In genomic region chr11:77752525-77752924, GRCm38 (mm10) we compare ENCODE assay signal across 31 mouse cellular contexts. TPM values are rescaled to one million over a fixed set of nuclear protein-coding genes. Genes with fewer than 3 reads are reported as not detected.
DNase-seq lines count a peak whose midpoint lies in the region; ATAC-seq and TF ChIP-seq lines count a peak whose summit lies in the region.
"Had no signal": no experiment of that assay in that cellular context is flagged by ENCODE, and none has a peak within 500 bp of the region (broad histone marks: within the 10 kb centered on the region; RNA-seq: fewer than 3 reads in every experiment).

No protein-coding gene starts in this region.

- DNase-seq in adrenal gland, postnatal 14 days, result peak; percentile 17
- DNase-seq in adrenal gland, adult 8-10 months, result no peak
- DNase-seq in c-Kit-positive CD71-positive TER-119-positive erythroid progenitor cells, embryonic 14.5 days (ENCODE audit: low spot score), result peak; percentile 77
- no peak for DNase-seq in liver, embryonic 11.5 days (ENCODE audit: low spot score)
- DNase-seq in liver, postnatal 0 days, result no peak
- no peak for DNase-seq in cerebellum, postnatal 36 days
- no peak for DNase-seq in spleen, adult 12 weeks (ENCODE audit: low spot score)
- no peak for DNase-seq in thymus, postnatal 25 days
- DNase-seq: cerebellum, adult 8-10 months; forebrain, postnatal 0 days; gastrocnemius, postnatal 14 days; heart, adult 18-20 months; heart, postnatal 10 days; kidney, adult 11 months; kidney, postnatal 36 days; left cerebral cortex, postnatal 4 days; thymus, adult 18-20 months; thymus, postnatal 4 days had no signal

- no peaks in the 10 kb centered on the region for H3K36me3 ChIP-seq in liver, embryonic 11.5 days (ENCODE audit: control insufficient read depth, insufficient read depth, low read length)
- no peaks in the 10 kb centered on the region for H3K36me3 ChIP-seq in liver, postnatal 0 days (replicated peaks; ENCODE audit: insufficient read depth, low read length)
- H3K36me3 ChIP-seq: forebrain, embryonic 10.5 days; heart, embryonic 12.5 days; hindbrain, embryonic 10.5 days; kidney, embryonic 15.5 days; midbrain, embryonic 12.5 days had no signal

- no peaks in the 10 kb centered on the region for H3K9me3 ChIP-seq in liver, embryonic 11.5 days (ENCODE audit: control insufficient read depth, low read length)
- H3K9me3 ChIP-seq in liver, postnatal 0 days (ENCODE audit: low read length), result no peaks in the 10 kb centered on the region
- H3K9me3 ChIP-seq: forebrain, embryonic 10.5 days; heart, embryonic 12.5 days; hindbrain, embryonic 10.5 days; kidney, embryonic 15.5 days; midbrain, embryonic 12.5 days had no signal

- H3K27me3 ChIP-seq in liver, embryonic 11.5 days (replicated peaks; ENCODE audit: control insufficient read depth, insufficient read depth, low read length), result no peaks in the 10 kb centered on the region
- no peaks in the 10 kb centered on the region for H3K27me3 ChIP-seq in liver, postnatal 0 days (ENCODE audit: insufficient read depth, low read length)
- H3K27me3 ChIP-seq: heart, embryonic 12.5 days; kidney, embryonic 15.5 days; midbrain, embryonic 12.5 days had no signal

- ATAC-seq in liver, embryonic 11.5 days (replicated peaks; ENCODE audit: low FRiP score), result peak; percentile 68; the same call in 1 of the 2 replicates
- ATAC-seq in liver, postnatal 0 days, result no peak
- ATAC-seq: CD4-positive, CD25-positive, alpha-beta regulatory T cell, adult 4 months; forebrain, postnatal 0 days; hindbrain, embryonic 16.5 days; lung, postnatal 0 days had no signal

- no peak overlapping the region for H3K4me3 ChIP-seq in liver, embryonic 11.5 days (ENCODE audit: low read depth, low read length)
- no peak overlapping the region for H3K4me3 ChIP-seq in liver, postnatal 0 days (ENCODE audit: low read depth, low read length)
- H3K4me3 ChIP-seq: forebrain, embryonic 10.5 days; heart, embryonic 12.5 days; hindbrain, embryonic 10.5 days; kidney, embryonic 15.5 days; left cerebral cortex, adult 2 months; midbrain, embryonic 12.5 days had no signal

- H3K4me2 ChIP-seq in liver, embryonic 11.5 days, result peak overlapping the region; percentile 36
- peak overlapping the region; percentile 35 for H3K4me2 ChIP-seq in liver, postnatal 0 days (ENCODE audit: low read depth, low read length)
- H3K4me2 ChIP-seq: heart, embryonic 12.5 days; kidney, embryonic 15.5 days; midbrain, embryonic 12.5 days had no signal

- H3K4me1 ChIP-seq in liver, embryonic 11.5 days (replicated peaks; ENCODE audit: control insufficient read depth, insufficient read depth, low read length), result peaks cover 16% of the 10 kb centered on the region
- H3K4me1 ChIP-seq in liver, postnatal 0 days (ENCODE audit: insufficient read depth), result peaks cover 14% of the 10 kb centered on the region
- H3K4me1 ChIP-seq: forebrain, embryonic 10.5 days; heart, embryonic 12.5 days; hindbrain, embryonic 10.5 days; kidney, embryonic 15.5 days; midbrain, embryonic 12.5 days had no signal

- no peak overlapping the region for H3K9ac ChIP-seq in liver, embryonic 11.5 days (ENCODE audit: low read depth, low read length)
- no peak overlapping the region for H3K9ac ChIP-seq in liver, postnatal 0 days (replicated peaks)
- H3K9ac ChIP-seq: forebrain, postnatal 0 days; heart, embryonic 12.5 days; kidney, embryonic 15.5 days; midbrain, embryonic 12.5 days had no signal

- TF ChIP-seq EP300 in liver, postnatal 0 days (IDR thresholded peaks at IDR 0.05; ENCODE audit: low read depth), result no peak

- no peak for TF ChIP-seq CTCF in liver, postnatal 0 days (IDR thresholded peaks at IDR 0.05; ENCODE audit: low read depth)

- whole genome bisulfite sequencing in liver, embryonic 11.5 days, result 55% methylated on average over 5 of the region's 5 CpGs
- WGBS in liver, postnatal 0 days (ENCODE audit: insufficient replicate concordance), result 56% methylated on average over 5 of the region's 5 CpGs

- H3K27ac ChIP-seq in liver, embryonic 11.5 days (ENCODE audit: low read depth, low read length), result peak overlapping the region; percentile 46; the same call in 1 of the 2 replicates
- H3K27ac ChIP-seq in liver, postnatal 0 days (ENCODE audit: low read depth), result no peak overlapping the region; the same call in 1 of the 2 replicates
- H3K27ac ChIP-seq: forebrain, embryonic 10.5 days; hindbrain, embryonic 10.5 days; kidney, embryonic 15.5 days; left cerebral cortex, adult 2 months; midbrain, embryonic 12.5 days had no signal

RNA-seq across cellular contexts. Expression of gene Myo18a, which starts 10.5 kb away (rescaled TPM):
- total RNA-seq in adrenal gland, postnatal 14 days (2021), result 57.6 and 62.5 TPM in 2 replicates
- 100 to 1,000 TPM in 2 of 4 experiments, 10 to 100 TPM in 2; 61.9 to 158 (median 94.7) TPM for total RNA-seq in adrenal gland, adult 8-10 months (2022)
- polyA plus RNA-seq in liver, embryonic 11.5 days (2014; fragmentation: Nextera tagmentation; extraction: Ambion mirVana), result 37.1 and 38.3 TPM in 2 replicates
- 10.4 and 10.5 TPM in 2 replicates for polyA plus RNA-seq in liver, postnatal 0 days (2015; fragmentation: Nextera tagmentation; extraction: Ambion mirVana)

RNA-seq across cellular contexts. Expression of gene Cryba1, which starts 27.4 kb away (rescaled TPM):
- not detected in 2 replicates for total RNA-seq in adrenal gland, postnatal 14 days (2021)
- total RNA-seq in adrenal gland, adult 8-10 months (2022), result not detected
- polyA plus RNA-seq in liver, embryonic 11.5 days (2014; fragmentation: Nextera tagmentation; extraction: Ambion mirVana), result not detected in 2 replicates
- not detected in 2 replicates for polyA plus RNA-seq in liver, postnatal 0 days (2015; fragmentation: Nextera tagmentation; extraction: Ambion mirVana)
- total RNA-seq: gastrocnemius, postnatal 14 days; heart, adult 18-20 months; heart, postnatal 10 days; left cerebral cortex, adult 2 months; liver, adult 2 months; neutrophil, adult 5-6 weeks had no signal
- polyA plus RNA-seq: CD4-positive, CD25-positive, alpha-beta regulatory T cell, adult 4 months; embryonic facial prominence, embryonic 14.5 days; heart, embryonic 12.5 days; kidney, embryonic 15.5 days; liver, adult 2 months; lung, postnatal 0 days; spleen, adult 2 months had no signal

RNA-seq across cellular contexts. Expression of gene Gm10277, which starts 35.0 kb away (rescaled TPM):
- total RNA-seq in adrenal gland, postnatal 14 days (2021), result not detected in 2 replicates
- not detected for total RNA-seq in adrenal gland, adult 8-10 months (2022)
- 1.5 and 2.0 TPM in 2 replicates for polyA plus RNA-seq in liver, embryonic 11.5 days (2014; fragmentation: Nextera tagmentation; extraction: Ambion mirVana)
- polyA plus RNA-seq in liver, postnatal 0 days (2015; fragmentation: Nextera tagmentation; extraction: Ambion mirVana), result 0.12 and 0.31 TPM in 2 replicates
- total RNA-seq: forebrain, postnatal 0 days; gastrocnemius, postnatal 14 days; heart, adult 18-20 months; heart, postnatal 10 days; left cerebral cortex, adult 2 months; left cerebral cortex, postnatal 4 days; liver, adult 2 months; neutrophil, adult 5-6 weeks had no signal
- polyA plus RNA-seq: liver, adult 2 months; spleen, adult 2 months had no signal

Comparison
In these comparisons a context has a peak if more than half of its experiments do, and no peak if none do; other contexts are left out.
1. DNase-seq: peak in adrenal gland, postnatal 14 days (single experiment) and c-Kit-positive CD71-positive TER-119-positive erythroid progenitor cells, embryonic 14.5 days (single experiment); none in adrenal gland, adult 8-10 months (single experiment), liver, embryonic 11.5 days (single experiment), liver, postnatal 0 days (single experiment), cerebellum, postnatal 36 days (0 of 2), spleen, adult 12 weeks (single experiment) and thymus, postnatal 25 days (single experiment).